Mouse (Mus musculus): ENCODE measurements at regions not wholly inside any gene's neighbourhood (a gene's known extent, or its start where the extent isn't known, plus 50 kb on each side); places are given as distances from the start of the nearest gene placed in this dataset.

DNA sequence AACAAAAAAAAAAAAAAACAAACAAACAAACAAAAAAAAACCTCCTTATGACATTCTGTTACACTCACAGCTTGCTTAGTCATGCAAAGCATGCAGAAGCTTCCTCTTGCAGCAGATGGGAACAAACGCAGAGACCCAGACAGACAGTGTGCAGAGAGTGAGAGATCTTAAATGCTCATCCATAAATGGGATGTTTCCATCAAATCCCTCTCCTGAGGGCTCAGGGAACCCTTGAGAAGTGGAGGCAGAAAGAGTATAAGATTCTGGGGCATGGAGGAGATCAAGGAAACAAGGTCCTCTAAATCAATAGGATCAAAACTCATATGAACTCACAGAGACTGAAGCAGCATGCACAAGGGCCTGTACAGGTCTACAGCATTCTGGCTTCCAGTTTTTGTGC, 52.5 kb downstream of the Adm start:
- DNase-seq (ENCODE audit: low read depth), result no peak

DNA sequence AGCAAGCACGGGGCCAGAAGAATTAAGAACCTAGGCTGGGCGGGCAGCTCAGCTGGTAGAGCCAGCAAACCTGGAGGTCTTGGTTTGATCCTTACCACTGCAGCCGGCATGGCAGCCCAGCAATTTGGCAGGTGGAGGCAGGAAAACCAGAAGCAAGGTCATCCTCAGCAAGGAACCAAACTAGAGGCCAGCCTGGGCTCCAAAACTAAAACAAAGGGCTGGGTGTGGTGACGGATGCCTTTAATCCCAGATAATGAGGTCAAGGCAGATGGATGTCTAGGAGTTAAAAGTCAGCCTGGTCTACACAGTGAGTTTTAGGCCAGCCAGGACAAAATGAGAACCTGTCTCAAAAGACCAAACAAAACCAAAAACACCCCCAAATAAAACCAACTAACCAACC, 55.5 kb downstream of the Adm start:
- no peak for DNase-seq (ENCODE audit: low read depth)

DNA sequence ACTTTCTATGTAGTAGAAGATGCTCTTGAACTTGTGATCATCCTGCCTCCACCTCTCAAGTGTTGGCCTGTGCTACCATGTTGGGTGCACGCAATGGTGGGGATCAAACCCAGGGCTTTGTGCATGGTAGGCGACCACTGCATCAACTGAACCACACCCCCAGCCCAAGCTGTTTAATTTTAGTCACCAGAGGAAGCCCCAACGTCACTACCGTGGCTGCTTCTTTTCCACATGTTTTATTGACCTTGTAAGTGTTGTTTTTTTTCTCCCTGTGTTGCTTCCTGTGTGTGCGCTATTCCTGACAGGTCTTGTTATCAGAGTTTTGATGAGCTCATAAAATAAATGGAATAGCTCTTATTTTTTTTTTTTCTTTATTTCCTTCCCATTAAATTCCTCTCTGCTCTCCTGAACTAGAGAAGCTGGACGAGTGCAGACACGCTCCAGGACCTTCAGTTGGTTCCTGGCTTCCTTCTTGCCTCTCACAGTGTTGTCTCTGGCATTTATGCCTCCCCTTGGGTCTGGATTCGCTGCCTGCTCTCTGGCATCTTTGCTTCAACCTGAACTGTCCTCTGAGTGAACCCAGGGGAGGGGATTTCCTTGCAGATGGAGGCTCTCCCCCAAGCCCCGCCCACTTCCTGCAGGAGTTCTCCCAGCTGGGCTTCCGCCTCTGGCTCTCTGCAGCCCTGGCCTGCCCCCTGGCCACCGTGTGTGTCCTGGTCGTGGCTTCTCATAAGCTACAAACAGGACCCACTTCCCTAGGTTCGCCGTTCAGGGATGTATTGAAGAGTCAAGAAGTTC, 61.6 kb downstream of the Adm start:
- DNase-seq (ENCODE audit: low read depth), result peak; percentile 50

GRCm38 (mm10) chr7:110690241-110690640, 62.8 kb downstream of the Adm start:
- no peak for DNase-seq (ENCODE audit: low read depth)

DNA sequence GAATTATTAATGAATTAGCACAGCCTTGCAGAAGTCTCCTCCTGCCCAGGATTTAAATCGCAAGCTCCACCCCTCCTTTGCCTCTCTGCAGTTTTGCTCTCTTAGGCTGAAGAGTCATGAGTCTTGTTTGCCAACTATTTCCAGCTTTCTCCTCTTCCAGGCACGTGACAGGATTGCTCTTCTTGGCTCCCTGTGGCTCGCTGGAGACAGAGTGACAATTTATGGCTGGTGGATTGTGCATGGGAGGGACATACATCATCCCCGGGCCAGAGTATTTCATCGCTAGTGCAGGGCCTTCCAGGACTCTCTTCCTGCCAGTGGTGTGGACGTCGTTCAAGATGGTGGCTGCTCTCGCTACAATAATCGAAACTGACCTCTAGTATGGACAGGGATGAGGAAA, 63.4 kb downstream of the Adm start:
- DNase-seq (ENCODE audit: low read depth), result no peak

- DNase-seq (ENCODE audit: low read depth), result no peak
These were observed 66.8 kb downstream of the Adm start for GRCm38 (mm10) chr7:110694262-110694661.

DNA sequence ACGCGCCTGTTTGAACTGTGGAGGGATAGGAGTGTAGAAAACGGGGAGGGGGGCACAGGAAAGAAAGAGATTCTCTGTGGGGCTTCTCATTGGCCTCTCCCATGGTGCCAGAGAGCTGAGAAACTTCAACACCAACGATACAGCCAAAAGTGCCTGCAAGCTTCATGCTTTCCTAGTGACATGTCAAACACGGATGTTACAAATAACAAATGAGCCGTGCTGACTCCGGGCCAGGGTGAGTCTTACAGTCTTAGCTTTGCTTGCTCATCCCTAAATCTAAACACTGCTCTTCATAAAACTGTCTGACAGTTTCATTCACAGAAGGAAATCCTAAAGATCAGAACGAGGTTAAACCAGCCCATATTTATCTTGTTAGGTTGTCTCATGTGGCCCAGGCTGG, 68.3 kb downstream of the Adm start:
- no peak for DNase-seq (ENCODE audit: low read depth)

DNA sequence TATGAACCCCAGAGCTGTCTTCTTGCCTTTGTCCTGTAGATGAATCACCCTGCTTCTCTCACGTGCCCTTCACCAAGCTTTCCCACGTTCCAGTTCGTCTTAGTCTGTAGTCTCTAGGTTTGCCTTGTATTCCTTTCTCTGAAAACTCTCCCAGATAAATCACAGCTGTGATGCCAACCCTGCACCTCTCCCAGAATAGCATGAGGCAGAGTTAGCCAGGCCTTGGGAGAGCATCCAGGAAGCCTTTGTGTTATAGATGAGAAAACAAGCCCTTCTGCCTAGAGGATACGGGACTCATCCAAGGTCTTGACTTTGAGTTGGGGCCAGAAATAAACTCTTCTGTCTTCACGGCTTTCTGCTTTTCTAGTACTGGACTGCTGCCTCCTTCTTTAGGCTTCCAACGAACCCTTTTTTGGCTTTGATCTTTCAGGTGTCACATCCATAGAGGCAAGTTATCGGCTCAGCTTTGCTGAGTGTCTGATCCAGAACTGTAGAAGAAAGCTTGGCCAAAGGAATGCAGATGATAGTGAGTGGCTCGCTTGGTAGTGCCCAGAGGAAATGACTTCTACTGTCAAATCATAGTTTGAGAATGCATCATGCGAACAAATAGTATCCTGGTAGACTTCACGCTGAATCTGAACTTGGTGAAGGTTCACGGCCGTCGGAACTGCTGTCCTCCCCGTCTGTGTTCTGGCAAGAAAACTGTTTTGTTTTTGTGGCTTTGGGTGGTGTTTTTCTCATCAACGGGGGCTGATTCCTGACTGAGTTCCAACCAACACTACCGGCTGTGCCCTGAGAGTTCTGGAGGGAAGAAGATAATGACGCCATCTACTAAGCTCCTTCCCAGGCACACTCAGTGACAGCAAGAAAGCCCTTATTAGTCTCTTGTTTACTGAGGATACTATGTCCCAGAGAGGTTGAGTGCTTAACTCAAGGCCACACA, 69.5 kb upstream of the Ampd3 start:
- DNase-seq (ENCODE audit: low read depth), result no peak

- no peak for DNase-seq (ENCODE audit: low read depth)
These were observed 68.4 kb upstream of the Ampd3 start for GRCm38 (mm10) chr7:110699596-110699995.

DNA sequence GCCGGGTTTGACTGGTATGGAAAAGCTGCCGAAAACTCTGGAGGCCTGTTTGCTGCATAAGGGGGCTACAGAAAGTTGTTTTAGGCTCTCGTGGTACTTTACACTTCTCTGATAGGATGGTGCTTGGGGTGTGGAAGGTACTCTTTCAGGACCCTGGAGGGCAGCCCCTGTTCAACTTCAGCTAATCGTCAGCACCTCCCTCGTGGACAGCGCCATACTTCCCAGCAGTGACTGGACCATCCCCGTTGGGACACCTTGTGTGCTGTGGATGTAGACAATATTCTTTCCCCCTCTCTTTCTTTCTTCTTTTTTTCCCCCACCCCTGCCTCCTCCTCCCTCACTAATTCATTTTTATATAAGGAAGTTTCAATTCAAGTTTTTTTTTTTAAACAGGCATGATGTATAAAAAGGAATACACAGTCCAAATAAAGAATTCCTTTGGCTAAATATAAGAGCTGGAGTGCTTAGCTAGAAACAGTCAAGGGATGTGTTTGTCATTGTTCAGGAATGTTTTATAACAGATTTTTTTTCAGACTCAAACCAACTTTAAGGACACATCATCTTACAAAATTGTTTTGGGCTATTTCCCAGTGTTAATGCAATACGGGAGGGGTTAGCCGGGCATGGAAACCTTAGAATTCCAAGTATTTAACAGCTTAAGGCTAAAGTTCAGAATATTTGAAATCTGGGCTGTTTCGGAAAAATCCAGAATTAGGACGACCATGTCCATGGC, 66.2 kb upstream of the Ampd3 start:
- DNase-seq (ENCODE audit: low read depth), result peak; percentile 24

DNA sequence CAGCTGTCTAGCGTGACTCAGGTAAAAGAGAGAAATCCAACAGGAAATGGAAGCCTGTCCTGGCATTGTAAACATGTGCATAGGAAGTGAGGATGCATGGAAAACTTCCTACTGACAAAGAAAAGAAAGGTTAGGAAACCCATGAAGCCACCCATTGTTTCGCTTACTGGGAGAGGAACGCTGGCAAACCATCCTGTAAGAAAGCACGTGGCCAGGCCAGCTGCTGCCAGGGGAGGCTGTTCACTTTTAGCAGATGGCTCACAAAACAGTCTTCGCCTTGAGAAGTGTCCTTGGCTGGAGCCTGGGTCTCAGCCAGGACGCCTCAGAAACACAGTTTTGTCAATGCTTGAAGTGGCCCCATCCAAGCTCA, 65.6 kb upstream of the Ampd3 start:
- DNase-seq (ENCODE audit: low read depth), result no peak

DNA sequence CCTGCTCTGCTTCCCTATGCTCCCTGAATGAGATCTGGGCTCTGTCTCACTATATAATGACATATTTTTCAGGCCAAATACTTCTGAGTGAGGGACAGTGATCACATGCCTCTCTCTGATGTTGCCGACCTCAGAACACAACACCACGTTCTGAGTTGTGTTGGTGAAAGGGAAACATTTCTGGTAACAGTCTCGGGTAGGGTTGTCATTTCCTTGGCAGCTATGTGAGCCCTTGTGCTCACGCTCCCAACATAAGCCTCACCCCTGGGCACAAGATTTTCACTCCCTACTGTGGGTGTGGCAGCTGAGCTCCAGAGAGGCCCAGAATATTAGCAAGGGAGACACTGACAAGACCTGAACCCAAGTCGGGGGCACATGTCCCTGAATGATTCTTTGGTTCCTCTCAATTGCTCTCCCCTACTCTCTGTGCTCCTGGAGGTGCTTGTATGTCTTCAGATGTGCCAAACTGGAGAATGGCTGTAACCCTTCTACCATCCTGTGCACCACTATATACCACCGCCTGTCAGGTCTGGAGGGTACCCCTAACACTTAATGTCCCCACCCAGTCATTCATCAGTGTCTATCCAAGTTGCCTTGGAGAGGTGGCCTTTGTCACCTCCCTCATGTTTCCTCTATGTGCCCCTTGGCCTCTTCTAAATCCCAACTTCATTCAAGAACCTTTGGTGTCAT, 62.5 kb upstream of the Ampd3 start:
- DNase-seq (ENCODE audit: low read depth), result no peak

DNA sequence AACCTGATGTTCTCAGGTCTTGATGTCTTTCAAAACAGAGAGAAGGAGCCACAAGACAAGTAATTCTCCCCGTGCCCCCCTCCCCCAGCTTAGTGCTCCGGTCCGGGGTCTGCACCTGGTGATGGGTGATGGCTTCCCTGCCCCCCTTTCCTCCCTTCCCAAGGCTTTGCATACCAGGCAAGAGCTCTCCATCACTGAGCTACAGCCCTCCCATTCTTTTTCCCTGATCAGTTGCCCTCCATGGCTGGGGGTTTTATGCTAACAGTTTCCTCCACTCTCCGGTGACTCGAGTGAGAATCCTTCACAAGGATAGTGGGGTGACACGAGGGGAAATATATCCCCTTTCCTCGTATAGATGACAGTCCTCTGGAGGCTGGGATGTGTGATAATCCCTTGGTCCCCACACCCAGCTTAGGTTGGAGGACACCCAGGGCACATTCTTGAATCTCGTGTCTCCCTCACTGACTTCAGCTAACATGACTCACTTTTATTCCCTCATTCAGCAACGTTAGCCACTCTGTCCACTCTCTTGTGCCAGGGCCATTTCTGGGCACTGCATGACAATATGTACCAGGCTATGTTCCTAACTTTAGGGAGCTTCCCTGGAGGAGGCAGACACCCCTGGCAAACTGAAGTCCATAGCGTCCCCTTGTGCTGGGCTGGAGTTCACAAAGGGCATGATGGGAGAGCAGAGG, 61.9 kb upstream of the Ampd3 start:
- DNase-seq (ENCODE audit: low read depth), result no peak

DNA sequence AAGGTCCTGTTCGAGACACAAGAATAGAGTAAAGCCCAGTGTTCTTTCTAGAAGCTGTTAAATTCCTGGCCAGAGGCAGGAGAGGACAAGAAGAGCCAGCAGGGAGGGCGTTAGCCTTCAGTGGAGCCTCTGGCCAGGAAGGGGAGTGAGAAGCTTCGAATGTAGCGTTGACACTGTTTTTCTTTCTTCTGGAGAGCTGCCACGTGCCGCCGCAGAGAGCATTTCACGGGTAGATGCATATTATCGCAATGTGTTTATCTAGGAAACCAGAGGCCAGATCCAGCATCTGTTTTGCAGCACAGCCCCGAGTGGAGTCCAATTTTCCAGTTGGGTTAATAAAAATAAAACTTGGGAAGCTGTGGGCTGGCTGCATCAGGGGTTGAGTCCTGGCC, 61.3 kb upstream of the Ampd3 start:
- no peak for DNase-seq (ENCODE audit: low read depth)

- no peak for DNase-seq (ENCODE audit: low read depth)
These were observed 59.9 kb upstream of the Ampd3 start for GRCm38 (mm10) chr7:110708116-110708515.

DNA sequence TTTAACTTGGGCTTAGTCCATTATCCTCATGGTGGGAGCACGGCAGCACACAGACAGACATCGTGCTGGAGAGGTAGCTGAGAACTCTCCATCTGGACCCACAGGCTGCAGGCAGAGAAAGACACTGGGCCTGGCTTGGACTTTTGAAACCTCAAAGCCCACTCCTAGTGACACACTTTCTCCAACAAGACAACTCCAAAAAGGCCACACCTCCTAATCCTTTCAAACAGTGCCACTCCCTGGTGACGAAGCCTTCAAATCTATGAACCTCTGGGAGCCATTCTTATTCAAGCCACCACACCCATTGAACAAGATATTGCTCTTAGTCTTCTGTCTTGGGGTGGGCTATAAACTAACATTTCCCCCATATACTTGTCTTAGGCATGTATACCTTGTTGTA, 59.2 kb upstream of the Ampd3 start:
- no peak for DNase-seq (ENCODE audit: low read depth)

GRCm38 (mm10) chr7:110709606-110710005, 58.4 kb upstream of the Ampd3 start:
- DNase-seq (ENCODE audit: low read depth), result no peak

DNA sequence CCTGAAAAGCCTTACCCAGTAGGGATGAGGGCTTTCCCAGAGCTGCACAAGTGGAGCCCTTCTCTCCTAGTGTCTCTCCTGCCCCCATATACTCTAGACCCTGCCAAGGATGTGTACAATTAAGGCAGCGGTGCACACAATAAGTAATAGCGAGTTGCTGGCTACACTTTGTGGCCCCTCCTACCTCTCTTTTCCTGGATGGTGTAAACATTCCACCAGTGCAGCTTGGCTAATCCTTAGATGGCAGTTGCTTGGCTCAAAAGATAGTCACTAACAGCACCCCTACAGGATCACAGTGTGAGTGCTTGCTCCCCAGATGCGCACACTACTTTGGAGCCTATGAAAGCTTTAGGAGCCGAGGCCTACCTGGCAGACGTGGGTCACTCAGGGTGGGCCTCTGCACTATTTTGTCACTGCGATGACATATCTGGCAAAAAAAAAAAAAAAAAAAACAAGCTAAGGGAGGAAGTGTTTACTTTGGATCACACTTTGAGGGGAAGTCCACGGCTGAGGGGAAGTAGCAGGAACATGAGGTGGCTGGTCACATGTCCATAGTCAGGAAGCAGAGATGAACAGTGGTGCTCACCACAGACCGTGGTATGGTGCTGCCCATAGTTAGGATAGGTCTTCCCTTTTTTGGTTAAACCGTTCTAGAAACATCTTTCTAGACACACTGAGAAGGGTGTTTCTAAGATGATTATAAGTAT, 57.6 kb upstream of the Ampd3 start:
- DNase-seq (ENCODE audit: low read depth), result no peak

DNA sequence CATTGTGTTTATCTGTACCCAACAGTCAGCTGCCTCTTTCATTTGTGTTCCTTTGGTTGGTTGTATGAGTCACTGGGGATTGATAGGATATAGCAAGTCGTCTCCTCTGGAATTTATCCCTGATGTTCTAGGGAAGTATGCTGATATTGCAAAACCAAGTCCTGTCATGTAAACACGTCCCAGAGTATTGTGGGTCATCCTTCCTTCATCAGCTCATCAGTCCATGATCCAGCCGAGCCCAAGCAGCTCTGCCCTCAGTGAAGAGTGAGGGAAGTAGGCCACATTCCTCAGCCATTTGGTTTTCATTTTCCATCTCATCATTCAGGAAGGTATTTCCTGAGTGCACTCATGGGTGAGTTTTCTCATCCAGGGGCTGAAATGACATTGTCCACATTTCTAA, 54.3 kb upstream of the Ampd3 start:
- no peak for DNase-seq (ENCODE audit: low read depth)

DNA sequence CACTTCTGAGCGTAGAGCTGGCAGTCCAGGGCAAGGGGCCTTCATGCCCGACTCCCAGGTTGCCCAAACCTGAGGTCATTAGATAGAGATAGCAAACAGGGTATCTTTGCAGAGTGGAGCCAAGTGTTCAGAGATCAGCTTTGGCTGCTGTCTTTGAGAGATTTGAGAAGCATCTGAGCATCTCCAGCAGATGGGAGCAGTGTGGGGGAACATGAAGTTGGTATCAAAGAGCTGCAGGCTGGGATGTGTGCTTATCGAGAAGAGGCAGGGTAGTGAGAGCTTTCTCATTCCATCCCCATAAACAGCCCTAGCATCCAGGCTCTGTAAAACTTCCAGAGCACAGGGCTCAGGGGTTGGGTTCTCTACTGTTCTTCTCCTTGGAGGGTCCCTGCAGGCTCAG, 52.9 kb upstream of the Ampd3 start:
- no peak for DNase-seq (ENCODE audit: low read depth)

DNA sequence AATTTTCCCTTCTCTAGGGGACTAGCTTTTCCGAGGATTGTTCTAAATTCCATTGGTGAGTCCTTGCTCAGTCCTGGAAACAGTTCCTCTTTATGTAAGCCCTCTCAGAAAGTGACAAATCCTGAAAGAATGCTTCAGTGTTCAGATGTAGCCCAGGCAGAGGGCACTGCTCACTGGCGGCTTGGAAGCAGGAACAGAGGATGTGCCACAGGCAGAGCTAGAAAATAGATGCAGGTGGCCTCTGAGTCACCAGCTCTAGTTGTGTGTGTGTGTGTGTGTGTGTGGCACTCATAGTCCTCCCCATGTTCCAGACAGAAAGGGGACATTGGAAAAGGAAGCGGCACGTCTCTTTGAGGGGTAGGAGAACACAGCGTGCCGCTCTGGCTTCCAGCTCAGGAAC, 52.5 kb upstream of the Ampd3 start:
- DNase-seq (ENCODE audit: low read depth), result no peak

Data from c-Kit-positive CD71-negative TER-119-negative erythroid progenitor cells, embryonic 14.5 days (primary cell).